Mouse (Mus musculus) cerebellum, postnatal 4 days (tissue): ENCODE measurements around the gene Phldb2.

Experiments
- DNase-seq, 2 experiments: peaks; one replicate each; pipeline ENCODE4 v3.0.0; 2022; ENCODE audit warnings: low spot score in 2 of 2, mixed read lengths in 1 of 2

The Phldb2 gene

DNA sequence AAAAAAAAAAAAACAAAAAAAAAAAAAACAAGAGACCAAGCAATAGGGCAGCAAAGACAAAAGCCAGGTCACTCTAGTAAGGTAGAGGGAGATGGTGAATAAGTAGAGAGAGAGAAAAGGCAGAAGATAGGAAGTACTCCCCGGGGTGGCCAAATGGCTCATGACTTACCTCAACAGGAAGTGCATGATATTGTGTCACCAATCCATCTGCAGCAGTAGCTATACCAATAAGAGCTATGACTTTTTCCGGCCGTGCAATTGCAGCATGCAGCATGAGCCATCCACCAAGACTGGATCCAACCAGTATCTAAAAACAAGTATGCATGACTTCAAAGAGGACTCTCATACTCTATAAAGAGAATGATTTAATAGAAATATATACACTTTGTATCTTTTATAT is 216.7 kb downstream of the Phldb2 start:
- DNase-seq, result no peak

DNA sequence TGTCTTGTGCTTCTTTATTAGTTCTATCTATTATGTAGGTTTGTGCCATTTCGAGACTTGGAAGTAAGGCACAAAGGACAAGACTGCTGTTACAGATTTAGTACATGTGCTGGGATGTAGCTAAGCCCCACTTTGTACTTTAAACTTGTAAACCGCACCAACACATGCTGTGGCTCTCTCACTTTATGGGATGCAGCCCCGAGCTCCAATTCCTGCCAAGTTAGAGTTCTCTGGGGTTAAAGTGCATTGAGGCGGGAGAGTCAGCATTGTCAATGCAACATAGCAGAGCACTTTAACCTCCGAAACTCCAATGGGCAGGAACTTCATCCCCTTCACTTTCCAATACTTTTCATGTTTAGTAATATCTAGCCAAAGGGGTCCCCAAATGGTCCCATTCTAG is 224.2 kb downstream of the Phldb2 start:
- DNase-seq, result no peak

DNA sequence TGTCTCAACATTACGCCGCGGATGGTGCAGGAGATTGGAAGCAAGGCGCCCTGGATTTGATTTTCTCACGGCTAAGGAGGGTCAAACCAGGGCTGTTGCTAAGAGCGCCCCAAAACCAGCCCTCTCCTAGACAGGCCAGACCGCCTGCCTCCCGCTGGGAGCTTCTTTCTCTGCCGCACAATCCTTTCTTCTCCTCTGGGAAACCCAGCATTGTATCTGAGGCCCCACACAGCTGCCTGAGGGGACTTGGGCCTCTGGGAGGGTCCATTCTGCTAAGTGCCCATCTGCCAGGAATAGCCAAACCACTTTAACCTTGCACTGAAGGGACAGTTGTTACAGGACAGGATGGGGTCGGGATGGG is 228.7 kb downstream of the Phldb2 start:
- DNase-seq, result peak; percentile 38 to 59

DNA sequence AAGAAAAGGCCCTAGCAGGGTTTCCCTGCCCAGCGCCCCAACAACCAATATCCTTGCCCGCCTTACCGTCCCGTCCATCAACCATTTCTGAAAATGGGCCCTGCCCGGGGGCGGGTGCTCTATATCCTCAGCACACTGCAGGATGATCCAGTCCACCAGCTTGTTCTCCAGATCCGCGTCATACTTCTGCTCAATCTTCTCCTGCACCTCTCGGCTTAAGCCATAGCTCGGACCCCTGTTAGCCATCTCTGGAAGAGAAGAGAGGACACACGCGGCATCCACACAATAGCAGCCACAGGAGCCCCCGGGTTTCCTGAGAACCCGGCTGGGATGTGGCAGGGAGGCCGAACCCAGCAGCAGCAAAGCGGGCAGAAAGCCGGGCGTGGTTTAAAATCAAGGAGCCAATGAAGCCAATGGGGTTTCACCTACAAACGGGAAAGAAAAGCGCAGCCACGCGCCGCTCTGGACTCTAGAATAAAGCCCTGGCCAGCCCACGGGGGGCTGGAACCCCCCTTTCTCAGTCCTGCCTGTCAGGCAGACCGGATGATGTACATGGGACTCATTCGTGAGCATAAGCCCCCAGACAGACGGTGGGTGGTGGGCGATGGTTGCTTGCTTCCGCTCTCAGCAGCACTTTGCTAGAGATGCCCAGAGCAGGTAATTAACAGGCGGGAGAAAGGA is 229.2 kb downstream of the Phldb2 start, which contains the start of gene Tagln3:
Gene Tagln3, minus strand, starts transcription at position 548 of the 681 bp plus-strand sequence.
- DNase-seq, result peak; percentile 54 to 74

DNA sequence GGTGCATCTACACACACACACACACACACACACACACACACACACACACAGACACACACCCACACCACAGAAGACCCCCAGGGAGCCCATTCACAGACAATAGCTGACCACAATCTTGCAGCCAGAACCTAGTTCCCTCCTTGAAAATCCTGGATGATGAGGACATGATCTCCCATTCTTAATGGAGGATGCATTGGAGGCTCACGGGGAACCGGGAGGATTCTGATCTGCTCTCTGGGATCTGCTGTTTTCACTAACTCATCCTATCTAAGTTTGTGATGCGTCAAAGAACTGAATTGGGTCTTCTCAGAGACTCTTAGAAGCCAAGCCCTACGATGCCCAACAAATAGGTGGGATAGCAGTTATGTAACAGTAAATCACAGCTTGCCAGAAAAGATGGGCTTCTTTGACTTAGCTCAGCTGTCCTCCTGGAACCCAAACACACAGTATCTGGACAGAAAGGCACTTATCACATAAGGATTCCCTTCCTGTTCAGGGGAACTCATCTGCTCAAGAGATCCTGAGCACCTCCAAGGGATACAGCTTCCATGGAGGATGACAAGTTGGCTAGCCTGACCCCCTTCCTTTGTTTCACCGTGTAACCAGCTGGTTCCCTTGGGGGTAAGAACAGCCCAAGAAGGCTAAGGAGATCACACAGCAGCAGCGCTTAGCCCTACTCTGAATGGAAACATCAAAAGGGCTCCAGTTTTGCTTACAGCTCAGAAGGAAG is 230.1 kb downstream of the Phldb2 start:
- DNase-seq, result no peak

DNA sequence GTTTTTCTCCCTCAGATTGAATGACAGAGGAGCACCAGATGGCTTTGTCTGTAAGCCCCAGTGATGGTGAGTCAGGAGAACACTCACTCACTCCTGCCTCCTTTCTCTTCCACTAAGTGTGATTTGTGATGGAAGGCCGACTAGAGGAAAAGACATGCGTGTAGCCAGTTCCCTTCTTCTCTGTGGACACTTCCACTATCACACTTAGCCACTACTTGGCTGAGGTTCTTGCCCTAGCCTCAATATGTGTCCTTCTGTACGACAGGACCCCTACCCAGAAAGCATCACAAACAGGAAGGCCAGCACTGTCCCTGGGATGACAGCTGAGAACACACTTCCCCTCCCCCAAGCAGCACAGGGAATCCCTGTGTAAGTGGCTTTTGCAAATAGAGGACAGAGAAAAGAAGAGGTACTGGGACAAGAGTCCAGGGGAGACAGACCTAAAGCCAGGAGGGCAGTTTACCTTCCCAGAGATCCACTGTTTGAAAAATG is 230.9 kb downstream of the Phldb2 start:
- DNase-seq, result no peak

DNA sequence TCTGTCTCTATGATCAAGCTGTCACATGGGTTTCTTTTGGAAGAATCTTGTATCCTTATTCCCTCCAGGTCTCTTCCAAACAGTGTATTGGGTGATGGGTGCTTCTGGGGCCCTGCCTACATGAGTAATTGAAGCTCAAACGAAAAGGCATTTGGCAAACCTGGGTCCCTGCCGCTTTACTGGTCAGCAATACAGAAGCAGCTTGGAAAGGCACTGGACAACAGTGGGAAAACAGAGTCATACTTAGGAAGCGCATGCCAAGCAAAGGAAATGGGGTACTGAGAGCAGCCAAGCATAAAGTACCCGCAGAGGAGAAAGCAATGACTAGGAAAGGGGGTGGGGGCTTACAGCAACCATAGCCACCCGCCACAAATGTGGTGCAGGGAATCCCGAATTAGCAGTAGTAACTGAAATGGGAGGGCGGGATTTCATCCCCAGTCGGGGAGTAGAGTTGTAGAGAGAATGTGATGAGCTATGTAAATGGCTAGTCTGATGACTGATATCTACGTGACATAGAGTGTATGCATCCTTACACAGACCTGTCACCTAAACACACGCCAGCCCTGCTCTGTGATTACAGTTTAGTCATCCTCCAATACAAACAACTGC is 233.3 kb downstream of the Phldb2 start:
- DNase-seq, result no peak

DNA sequence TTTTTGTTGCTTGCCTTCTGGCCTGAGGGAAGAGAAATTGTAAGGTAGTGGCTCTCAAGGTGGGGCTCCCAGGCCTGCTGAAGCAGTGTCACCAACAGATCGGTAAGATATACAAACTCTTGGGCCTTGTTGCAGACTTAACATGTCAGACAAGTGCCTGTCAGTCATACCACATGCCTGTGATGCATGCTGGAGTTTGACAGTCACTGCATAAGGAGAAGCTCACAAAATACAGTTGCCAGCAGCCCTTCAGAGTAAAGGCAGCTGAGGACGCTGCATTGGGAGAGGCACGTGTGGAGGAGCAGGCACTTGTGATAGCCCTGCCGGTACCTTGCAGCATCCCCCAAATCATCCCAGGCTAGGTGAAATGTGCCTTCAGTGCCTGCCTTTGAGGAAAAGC is 235.1 kb downstream of the Phldb2 start:
- no peak for DNase-seq

DNA sequence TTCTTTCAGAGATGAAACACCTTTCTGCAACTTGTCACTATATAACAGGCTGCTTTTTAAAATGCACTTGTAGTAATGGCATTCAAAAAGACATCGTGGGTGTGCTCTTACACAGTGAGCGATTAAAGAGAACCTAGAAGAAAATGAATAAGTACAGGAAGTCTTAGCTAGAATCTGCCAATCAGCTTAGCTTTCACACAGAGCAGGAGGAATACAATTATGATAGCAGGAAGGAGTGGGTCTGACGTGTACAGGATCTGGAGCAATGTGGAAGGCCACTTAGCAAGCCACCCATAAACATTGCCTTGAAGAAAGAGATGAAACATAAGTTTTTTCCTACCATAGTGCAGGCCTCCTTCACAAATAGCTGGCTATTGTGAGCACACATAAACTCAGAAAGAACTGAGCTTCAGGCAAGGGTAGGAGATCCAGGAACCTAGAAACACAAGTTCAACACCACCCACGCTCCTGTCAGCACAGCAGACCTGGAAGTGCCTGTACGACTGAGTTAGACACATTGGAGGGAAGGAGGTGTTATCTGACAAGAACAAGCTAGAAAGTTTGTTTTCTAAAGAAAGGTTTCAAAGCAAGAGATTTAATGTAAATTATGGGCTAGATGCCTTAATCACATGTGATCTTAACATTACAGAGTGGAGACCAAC is 238.8 kb downstream of the Phldb2 start:
- no peak for DNase-seq

DNA sequence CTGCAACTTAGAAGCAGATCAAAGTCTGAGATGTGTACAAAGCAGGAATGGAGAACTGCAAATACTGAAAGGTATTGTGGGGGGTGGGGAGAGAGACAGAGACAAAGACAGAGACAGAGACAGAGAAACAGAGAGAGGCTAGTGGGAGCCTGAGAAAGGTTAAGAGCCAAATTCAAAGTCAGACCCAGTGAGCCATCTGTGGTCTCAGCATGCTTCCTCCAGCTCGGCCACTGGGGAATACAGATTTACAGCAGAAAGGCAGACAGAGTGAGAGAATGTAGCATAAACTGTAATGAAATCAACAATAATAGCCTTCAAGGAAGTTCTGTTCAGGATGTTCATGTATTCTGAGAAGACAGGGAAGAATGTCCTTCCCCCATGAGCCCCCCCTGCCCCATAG is 239.5 kb downstream of the Phldb2 start:
- DNase-seq, result no peak

DNA sequence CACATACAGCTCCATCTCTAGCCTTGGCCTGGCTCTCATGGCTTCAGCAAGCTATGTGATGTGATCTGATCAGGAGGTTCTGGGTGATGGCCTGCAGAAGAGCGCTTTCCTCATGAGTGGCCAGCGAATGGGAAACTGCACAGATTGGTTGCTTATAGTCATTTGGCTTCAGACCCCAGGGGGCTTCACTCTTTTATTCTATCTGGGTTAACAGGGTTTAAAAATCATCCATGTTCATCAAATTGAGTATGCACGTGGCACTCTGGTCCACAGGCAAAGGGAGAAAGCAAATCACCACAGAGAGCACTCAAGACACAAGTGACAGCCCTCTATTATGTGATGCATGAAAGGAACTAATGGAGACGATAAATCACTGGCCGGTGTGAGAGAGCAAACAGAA is 240.1 kb downstream of the Phldb2 start:
- no peak for DNase-seq

DNA sequence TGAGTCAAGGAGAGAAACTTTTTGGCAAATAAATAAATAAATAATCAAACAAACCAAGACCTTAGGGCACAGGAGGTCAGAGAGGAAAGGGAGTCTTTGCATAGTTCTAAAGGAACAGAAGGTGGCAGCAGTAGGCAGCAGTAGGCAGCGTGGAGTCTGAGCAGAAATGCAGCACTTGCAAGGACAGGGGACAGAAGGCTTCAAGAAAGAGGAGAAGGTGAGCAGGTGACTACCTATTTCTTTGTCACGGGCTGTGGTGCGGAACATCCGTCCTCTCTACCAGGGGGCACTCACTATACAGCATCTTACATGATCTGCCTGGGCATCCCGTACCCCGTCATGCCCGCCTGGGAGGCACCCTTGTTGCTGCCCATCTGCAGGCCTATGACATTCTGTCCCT is 242.1 kb downstream of the Phldb2 start:
- DNase-seq, result no peak

DNA sequence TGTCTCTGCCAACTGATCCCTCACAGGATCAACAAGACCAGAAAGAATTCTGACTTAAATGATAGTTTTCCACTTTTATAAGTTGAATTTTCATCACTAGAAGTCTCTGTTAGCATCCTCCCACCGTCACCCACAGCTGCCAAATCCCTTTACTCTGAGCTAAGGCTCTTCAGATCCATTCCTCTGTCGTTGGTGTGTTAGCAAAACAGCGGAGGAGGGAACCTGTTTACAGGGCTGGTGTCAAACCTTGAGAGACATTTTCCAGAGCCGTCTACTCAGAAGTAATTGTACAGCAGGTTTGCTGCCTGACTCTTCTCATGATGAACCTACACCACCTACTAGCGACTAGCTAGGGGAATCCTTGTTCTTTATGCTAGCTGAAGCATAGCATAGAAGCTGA is 254.1 kb downstream of the Phldb2 start:
- DNase-seq, result no peak

DNA sequence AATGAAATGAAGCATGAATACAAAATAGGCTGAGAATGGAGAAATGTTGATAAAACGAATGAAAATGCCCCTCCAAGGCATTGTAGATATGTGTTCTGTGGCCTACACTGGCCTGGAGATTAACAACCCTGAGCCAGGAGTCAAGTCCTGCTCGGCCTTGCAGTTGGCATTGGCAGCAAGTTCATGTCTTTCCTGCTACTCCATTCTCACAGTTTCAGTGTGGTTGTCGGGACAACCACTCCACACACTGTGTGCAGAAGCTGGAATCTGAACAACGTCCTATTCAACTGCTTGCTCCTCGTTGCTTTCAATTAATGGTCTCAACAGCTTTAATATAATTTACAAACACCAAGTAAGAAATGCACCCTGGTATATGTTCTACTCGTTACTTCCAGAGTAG is 255.4 kb downstream of the Phldb2 start:
- no peak for DNase-seq
